16 mouse cellular contexts compared by ENCODE assay signal in genomic region chr4:93886631-93887030, GRCm38 (mm10).
DNase-seq lines count a peak whose midpoint lies in the region; ATAC-seq lines count a peak whose summit lies in the region.
"Had no signal": no experiment of that assay in that cellular context is flagged by ENCODE, and none has a peak within 500 bp of the region (broad histone marks: within the 10 kb centered on the region; RNA-seq: fewer than 3 reads in every experiment).

No protein-coding gene starts in this region.

- DNase-seq in adrenal gland, postnatal 14 days: peak; percentile 11
- DNase-seq in adrenal gland, postnatal 4 days (ENCODE audit: low spot score in 2 of 2): no peak
- DNase-seq in adipocyte (ENCODE audit: low spot score): peak; percentile 76
- DNase-seq in layer of hippocampus, adult 9-11 months: peak; percentile 41
- DNase-seq in right cerebral cortex, postnatal 10 days (ENCODE audit: low spot score in 2 of 2): peak; percentile 25 to 30
- no peak for DNase-seq in cerebellum, adult 8-10 months
- DNase-seq in lung, adult 18-20 months: no peak
- DNase-seq: adrenal gland, adult 8-10 months; cerebellum, postnatal 36 days; gastrocnemius, postnatal 25 days; kidney, postnatal 10 days; liver, postnatal 0 days had no signal

- ATAC-seq in erythroblast, adult 5-6 weeks (replicated peaks; ENCODE audit: low FRiP score, poor library complexity, severe bottlenecking): no peak
- ATAC-seq: forebrain, embryonic 13.5 days; inflammation-experienced regulatory T-cells, adult 6 months; liver, postnatal 0 days; midbrain, embryonic 15.5 days had no signal

Comparison
In these comparisons a context has a peak if more than half of its experiments do, and no peak if none do; other contexts are left out.
1. DNase-seq: peak in adrenal gland, postnatal 14 days (single experiment), adipocyte (single experiment), layer of hippocampus, adult 9-11 months (single experiment) and right cerebral cortex, postnatal 10 days (2 of 2); none in adrenal gland, postnatal 4 days (0 of 2), cerebellum, adult 8-10 months (single experiment) and lung, adult 18-20 months (0 of 2).